Mouse (Mus musculus) neural tube, embryonic 10.5 days (tissue): Measurements from ENCODE around the gene Hist1h1c.

Source experiments
- DNase-seq: peaks from one replicate; pipeline ENCODE4 v3.0.0-alpha.2; 2017; ENCODE audit warnings: low spot score; ENCODE audit errors: extremely low spot score

The Hist1h1c gene

DNA sequence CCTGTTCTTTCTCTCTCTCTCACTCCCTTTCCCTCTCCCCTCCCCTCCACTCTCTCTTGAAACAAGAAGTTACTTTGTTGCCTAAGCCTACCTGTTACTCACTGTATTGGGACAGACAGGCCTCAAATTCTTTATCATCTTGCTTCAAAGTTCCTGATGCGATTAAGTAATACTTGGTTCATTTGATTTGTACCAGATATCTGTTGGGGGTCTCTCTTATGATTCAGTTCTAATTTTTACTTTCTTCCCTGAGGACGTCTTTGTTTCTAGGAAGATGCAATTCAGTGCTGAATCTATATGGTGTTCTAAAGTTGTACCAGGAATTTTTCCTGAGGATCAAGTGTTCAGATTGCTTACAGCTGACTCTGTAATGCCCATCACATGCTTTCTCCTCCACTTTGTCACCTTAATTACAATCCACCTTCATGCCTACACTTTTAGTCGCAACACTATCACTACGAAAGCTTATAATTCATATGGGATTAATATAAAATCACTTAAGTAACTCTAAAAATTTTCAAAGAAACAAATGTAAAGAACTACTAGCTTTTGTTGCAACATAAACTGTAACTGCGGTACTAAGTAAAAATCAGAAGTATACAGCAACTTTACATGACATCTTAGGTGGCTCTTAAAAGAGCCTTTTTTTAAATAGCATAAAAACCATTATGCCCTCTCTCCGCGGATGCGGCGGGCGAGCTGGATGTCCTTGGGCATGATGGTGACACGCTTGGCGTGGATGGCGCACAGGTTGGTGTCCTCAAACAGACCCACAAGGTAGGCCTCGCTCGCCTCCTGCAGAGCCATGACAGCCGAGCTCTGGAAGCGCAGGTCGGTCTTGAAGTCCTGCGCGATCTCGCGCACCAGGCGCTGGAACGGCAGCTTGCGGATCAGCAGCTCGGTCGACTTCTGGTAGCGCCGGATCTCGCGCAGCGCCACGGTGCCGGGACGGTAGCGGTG is 6.1 kb downstream of the Hist1h1c start:
- no peak for DNase-seq

DNA sequence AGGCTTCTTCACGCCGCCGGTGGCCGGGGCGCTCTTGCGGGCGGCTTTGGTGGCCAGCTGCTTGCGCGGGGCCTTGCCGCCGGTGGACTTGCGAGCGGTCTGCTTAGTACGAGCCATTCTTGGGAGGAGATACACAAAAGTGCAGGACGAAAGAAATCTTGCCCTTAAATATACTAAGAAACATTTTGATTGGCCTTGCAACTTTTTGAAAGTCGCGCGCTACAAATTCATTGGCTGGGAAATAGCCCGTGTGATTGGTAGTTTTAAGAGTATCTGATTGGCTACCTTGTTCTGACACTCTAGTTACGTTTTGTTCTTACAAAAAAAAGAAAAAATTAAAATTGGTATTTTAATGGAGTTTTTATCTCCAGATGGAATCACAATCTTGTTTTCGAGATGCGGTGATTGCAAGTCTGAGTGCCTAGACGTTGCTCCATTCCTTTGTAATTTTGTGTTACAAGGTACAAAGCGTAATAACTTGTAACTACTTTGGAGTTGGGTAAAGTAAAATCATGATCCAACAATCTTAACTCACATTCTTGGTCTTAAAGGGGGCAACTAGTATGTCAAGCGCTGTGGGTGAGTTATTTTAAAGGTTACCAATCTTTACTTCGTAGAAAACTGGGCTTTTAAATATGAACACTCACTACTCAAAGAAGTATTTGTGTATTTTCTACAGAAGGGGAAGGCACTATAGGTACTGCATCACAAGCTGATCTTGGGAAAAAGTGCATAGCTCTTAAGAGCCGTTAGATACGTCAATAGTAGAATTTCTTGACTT is 7.0 kb downstream of the Hist1h1c start, which contains the start of gene Hist1h3c:
Hist1h3c (minus strand) TSS at position 222 of the 781 bp plus-strand sequence.
- DNase-seq: peak; percentile 78

DNA sequence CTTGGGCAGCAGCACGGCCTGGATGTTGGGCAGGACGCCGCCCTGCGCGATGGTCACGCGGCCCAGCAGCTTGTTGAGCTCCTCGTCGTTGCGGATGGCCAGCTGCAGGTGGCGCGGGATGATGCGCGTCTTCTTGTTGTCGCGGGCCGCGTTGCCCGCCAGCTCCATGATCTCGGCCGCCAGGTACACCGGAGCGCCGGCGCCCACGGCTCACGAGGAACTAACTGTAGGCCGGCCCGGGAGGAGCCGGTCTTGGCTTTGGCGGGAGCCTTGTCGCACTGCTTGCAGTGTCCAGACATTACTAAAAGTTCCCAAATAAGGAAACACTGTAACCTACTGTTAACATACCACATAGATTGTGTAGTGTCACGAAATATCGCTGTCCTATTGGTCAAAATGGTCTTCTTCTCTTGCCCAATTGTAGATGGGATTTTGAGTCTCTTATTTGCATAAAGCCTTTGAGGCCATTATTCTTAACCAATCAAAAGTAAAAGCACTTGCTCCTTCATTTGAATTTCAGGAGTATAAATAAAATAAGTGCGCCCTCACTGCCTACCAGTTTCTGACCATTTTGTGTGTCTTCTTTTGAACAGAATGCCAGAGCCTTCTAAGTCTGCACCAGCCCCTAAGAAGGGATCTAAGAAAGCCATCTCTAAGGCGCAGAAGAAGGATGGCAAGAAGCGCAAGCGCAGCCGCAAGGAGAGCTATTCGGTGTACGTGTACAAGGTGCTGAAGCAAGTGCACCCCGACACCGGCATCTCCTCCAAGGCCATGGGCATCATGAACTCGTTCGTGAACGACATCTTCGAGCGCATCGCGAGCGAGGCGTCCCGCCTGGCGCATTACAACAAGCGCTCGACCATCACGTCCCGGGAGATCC is 7.8 kb downstream of the Hist1h1c start, which contains the start of gene Hist1h2bb:
Hist1h2bb (plus strand) TSS at position 534 of the 880 bp plus-strand sequence.
- DNase-seq: peak; percentile 84

DNA sequence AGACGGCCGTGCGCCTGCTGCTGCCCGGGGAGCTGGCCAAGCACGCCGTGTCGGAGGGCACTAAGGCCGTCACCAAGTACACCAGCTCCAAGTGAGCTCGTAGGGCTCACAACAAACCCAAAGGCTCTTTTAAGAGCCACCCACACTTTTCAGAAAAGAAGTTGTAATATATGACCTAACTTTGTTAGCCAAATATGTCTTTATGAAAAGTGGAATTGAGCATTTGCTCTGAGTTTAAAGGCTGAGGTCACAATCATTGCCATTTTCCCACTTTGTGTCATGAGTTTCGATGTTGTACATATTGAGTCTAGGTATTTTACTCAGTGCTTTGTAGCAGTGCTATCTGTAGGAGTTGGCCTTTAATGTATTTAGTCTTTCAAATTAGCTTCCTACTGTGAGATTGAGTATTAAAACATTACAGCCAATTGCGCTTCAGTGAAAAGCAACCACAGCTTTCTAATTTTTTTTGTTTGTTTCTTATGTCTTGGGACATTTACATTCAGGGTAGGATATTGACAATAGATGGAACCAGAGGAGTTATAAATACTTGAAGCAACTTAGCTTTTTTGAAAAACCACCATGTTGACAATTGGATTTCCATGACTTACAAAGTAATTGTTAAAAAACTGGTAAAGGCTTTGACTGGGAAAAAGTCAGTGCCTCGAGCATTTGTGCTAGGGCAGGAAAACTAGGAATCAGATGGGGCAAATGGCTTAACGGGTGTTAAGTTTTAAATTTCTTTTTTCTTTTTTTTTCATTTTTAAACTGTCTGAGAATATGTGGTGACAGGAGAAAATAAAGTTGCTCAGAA is 8.7 kb downstream of the Hist1h1c start:
- DNase-seq: peak; percentile 39

DNA sequence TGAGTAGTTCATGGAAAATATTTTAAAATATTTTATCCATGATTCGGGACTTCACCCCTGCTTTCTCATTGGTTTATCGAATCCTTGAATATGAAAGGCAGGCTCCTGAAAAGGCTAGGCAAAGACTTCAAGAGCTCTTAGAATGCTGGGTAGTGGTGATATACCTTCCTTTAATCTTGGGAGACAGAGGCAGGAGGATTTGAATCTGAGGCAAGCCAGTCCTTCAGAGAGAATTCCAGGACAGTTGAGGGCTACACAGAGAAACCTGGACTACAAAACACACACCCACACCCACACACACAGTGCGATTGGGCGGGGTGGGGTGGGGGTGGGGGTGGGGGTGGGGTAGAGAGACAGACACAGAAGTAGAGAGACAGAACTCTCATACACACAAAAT is 9.3 kb downstream of the Hist1h1c start:
- DNase-seq: peak; percentile 52

DNA sequence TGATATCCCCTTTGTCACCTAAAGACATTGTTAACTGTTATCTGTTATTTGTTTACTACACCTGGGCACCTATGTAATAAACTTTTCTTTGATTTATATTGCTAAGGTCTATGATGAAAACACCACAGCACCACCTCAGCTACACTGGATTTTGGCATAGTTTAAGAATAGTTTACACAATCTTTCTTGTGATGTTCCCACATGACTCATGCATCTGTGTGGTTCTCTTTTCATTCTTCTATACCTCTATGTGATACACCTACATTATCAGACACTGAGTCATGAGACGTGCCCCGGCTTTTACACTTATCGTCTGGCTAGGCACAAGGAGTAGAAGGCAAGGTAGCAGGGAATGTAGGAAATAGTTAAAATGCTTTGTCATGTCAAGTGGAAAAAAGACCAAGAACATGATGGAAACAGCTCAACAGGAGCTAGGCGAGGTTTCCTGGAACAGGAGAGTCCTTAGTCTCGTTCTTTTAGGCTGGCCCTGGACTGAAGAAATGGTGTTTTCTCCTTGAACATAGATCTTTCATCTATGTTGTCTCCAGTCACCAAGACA is 11.0 kb downstream of the Hist1h1c start:
- DNase-seq: no peak

DNA sequence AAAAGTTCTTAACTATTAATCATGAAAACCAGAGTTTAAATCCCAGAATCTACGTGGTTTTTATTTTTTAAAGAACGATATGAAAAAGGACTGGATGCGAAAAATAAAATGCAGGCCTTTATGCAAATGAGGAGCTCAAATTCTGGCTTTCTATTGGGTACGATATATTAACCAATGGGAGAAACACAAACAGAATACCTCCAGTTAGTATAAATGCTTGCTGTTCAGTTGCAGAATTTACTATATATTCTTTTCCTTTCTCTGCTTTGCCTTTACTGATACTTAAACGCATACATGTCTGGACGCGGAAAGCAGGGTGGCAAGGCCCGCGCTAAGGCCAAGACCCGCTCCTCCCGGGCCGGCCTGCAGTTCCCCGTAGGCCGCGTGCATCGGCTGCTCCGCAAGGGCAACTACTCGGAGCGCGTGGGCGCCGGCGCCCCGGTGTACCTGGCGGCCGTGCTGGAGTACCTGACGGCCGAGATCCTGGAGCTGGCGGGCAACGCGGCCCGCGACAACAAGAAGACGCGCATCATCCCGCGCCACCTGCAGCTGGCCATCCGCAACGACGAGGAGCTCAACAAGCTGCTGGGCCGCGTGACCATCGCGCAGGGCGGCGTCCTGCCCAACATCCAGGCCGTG is 12.3 kb downstream of the Hist1h1c start, which contains the start of gene Hist1h2ab:
Hist1h2ab (plus strand) TSS at position 288 of the 639 bp plus-strand sequence.
- peak; percentile 81 for DNase-seq

DNA sequence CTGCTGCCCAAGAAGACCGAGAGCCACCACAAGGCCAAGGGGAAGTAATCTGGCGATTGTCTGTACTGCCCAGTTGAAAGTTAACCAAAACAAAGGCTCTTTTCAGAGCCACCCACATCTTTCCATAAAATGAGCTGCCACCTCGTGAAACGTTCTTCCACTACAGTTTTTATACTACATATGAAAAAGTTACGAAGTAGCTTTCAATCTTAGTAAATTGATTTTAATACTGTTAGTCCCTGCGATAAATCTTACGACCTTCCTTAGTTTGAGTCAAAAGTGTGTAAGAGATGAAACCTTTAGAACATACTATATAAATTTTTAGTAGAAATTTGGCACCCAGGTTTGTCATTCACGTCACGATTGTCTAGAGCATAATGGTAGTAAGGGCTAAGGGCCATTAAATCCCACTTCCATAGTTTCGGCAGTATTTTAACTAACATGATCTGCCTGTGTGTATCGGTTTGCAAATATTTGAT is 12.9 kb downstream of the Hist1h1c start:
- DNase-seq: no peak

DNA sequence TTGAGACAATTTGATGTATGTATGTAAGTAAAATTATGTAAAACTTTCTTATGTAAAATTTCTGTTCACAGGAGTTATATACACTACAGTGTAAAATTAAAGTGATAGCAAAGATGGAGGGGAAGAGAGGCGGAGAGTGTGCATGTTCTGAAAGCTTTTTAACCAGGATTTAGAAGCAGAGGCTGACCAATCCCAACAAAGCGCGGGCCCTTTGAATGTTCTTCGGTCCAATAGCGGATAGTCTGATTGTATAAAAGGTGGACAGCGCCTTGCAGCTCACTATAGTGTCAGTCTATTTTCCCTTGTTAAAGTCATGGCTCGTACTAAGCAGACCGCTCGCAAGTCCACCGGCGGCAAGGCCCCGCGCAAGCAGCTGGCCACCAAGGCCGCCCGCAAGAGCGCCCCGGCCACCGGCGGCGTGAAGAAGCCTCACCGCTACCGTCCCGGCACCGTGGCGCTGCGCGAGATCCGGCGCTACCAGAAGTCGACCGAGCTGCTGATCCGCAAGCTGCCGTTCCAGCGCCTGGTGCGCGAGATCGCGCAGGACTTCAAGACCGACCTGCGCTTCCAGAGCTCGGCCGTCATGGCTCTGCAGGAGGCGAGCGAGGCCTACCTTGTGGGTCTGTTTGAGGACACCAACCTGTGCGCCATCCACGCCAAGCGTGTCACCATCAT is 13.6 kb downstream of the Hist1h1c start, which contains the start of gene Hist1h3b:
Hist1h3b (plus strand) TSS at position 201 of the 675 bp plus-strand sequence.
- peak; percentile 87 for DNase-seq

DNA sequence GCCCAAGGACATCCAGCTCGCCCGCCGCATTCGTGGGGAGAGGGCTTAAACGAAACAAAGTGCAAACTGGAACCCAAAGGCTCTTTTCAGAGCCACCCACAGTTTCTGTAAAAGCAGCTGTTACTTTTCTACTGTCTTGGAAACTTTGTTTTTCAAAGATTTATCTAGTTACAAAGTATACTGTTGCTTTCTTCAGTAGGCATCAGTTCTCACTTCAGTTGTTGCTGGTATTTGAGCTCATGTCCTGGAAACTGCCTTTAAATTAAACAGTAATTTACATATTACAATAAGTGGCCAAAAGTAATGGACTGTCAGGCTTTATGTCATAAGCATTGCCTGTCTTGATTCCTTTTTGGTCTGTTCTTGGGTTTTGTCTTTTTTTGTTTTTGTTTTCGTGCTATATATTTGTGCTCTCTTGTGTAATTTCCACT is 14.1 kb downstream of the Hist1h1c start:
- no peak for DNase-seq

DNA sequence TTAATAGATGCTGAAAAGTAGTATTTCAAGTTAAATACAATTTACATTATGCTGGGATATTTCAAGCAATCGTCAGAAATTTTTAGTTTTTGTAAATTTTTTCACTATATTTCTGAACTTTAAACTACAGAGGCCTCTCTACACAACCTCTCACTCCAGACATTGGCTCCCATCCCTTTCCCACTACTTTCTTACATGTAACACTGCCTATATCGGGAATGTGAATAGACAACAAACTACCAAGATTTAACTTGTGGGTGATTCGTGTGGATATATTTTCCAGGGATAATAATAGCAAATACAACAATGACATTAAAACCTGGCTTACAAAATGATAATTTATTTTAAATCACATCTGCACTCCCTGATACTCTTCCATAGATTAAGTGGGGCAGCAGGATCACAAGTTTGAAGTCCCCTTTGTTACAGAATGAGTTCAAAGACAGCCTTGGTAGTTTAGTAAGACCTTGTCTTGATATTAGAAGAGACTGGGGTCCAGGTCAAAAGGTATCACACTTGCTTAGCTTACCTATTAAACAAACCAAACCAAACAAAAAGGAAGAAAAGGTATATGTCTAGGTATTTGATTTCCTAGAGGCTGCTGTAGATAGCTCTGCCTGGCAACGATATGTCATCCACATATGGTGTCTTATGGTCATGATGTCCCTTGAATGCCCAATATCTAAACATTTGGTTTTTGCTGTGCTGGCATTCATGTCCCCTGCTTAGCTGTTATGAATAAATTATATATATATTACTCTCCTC is 14.9 kb downstream of the Hist1h1c start:
- DNase-seq: no peak

DNA sequence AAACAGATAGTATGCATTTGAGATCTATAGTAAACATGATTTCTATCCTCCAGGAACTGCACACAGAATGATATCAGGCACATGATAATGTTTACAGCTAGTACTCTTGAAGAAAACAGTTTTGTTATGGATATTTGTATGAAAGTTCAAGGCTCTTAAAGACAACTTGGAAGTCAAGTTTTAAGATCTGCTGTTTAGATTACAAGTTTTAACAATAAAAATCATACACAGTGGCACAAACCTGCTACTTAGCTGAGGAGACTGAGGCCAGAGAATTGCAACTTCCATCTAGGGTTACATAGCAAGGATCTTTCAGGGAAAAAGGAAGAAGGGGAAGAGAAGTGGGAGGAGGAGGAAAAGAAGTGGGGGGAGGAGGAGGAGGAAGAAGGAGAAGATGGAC is 16.4 kb downstream of the Hist1h1c start:
- DNase-seq: no peak

DNA sequence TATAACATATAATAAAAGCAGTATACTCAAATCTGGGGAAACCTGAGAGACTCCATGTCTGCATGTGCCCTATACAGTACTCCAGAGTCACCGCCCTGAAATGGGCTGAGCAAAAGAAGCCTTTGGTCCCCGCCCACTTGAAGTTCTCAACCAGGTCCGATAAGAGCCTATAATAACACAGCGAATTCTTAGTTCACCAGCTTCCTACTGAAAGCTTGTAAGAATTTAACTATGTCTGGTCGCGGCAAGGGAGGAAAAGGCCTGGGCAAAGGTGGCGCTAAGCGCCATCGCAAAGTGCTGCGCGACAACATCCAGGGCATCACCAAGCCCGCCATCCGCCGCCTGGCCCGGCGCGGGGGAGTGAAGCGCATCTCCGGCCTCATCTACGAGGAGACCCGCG is 18.2 kb downstream of the Hist1h1c start, which contains the start of gene Hist1h4b:
Hist1h4b (plus strand) TSS at position 224 of the 400 bp plus-strand sequence.
- DNase-seq: peak; percentile 93

DNA sequence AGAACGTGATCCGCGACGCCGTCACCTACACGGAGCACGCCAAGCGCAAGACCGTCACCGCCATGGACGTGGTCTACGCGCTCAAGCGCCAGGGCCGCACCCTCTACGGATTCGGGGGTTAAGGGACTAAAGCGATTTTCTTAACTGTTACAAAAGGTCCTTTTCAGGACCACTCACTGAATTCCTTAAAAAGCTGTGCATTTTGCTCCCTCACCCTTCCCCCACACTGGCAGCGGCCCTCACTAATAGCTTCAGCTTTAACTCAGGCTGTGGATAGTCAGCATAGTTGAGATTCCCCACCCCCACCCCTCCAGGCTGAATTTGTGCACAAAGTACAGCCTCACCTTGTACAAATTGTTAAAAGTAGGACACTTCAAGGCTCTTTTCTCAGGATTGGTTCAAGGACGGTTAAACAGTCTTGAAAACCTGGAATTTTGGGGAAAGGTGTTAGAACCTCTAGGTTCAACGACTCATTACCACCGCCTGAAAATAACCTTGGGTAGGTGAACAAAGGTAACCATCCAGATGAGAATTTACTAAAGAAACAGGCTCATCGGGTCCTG is 18.7 kb downstream of the Hist1h1c start:
- peak; percentile 63 for DNase-seq

DNA sequence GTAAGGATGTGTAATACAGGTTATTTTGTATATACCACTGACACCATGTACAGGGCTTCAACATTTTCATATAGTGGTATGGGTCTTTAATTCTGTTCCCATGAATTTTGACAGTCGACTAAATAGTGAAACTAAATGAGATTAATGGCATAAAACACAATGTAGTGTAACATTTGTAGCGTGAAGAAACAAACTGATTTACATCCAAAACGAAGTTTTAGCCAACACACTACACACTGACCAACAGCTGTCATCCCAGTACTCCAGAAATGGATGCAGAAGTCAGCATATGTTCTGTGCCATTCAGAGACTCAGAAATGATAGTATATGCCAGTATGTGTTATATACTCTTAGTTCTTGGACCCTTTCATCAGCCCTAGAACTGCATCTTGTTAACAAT is 19.3 kb downstream of the Hist1h1c start:
- no peak for DNase-seq

DNA sequence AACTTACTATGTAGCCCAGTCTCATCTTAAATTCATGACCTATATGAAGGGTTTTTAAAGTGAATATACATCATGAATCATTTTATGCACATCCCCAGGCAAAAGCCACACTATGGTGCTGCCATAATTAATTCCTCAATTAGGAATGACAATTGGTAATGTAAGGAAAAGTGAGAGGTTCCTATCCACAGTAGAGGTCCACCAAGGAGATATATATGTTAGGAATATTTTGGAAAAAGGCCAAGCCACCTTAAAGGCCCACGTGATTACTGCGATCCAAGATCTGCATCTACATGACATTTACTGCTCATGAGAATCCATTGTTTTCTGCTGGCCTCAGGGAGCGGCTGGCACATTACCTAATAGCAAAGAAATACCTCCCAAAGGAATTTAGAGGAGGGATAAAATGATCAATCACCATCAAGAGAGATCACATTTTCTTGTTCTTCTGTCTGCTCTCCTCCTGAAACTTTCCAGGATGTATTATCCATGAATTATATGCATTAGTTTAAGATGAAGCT is 20.7 kb downstream of the Hist1h1c start:
- DNase-seq: no peak

DNA sequence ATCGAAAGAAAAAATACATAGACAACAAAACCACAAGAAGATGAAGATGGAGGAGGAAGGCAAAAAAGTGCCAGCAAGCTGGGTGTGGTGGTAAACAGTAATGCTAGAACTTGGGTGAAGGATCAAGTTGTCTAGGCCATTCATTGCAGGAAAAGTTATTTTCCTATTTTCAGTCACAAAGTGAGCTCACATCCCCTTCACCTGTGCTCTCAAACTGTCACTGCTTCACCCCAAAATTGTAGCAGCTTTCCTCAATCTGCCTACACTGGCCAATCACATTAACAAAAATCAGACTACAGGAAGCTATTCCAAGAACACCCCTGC is 21.3 kb downstream of the Hist1h1c start:
- DNase-seq: no peak
